Mouse (Mus musculus): ENCODE data around the gene Pom121.

The Pom121 gene

GRCm38 (mm10) chr5:135394004-135394823 is at the start of gene Pom121:
Gene Pom121, minus strand, starts transcription at chr5:135394546.
- DNase-seq (ENCODE audit: low spot score in 2 of 2), result peak; percentile 65 to 76

GRCm38 (mm10) chr5:135442430-135442829 is 48.1 kb upstream of the Pom121 start:
- no peak for DNase-seq (ENCODE audit: low spot score in 2 of 2)

DNA sequence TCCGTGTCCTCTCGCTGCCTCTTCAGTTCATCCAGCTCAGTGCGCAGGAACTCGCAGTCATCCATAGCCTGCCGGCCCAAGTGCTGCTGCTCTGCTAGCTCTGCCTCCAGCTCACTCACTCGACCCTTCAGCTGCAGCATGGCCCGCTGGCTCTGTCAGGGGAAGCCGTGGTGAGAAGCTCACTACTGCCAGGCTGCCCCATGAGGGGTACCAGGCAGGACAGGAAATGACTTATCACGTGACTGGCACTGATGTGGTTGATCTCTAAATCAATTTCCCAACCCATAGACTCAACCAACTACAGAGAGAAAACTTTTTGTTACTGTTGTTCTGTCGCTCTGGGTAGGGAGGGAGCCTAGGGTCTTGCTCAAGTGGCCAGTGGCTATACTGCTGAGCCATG is 40.7 kb upstream of the Pom121 start:
- DNase-seq (ENCODE audit: low spot score in 2 of 2), result no peak

DNA sequence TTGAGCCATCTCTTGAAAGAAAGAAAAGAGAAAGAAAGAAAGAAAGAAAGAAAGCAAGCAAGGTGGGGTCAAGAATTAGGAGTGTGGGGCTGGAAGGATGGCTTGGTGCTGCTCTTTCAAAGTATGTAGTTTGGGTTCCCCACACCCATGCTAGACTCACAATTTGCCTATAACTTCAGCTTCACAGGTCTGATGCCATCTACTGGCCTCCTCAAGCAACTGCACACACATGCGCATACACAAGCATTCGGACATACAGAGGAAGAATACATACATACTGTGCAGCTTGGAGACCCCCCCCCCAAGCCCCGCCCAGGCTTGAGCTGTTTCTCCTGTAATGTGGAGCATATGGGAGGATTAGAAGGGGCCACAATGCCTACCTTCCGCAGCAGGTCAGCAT is 39.5 kb upstream of the Pom121 start:
- DNase-seq (ENCODE audit: low spot score in 2 of 2), result no peak

GRCm38 (mm10) chr5:135431111-135431510 is 36.8 kb upstream of the Pom121 start:
- DNase-seq (ENCODE audit: low spot score in 2 of 2), result no peak

DNA sequence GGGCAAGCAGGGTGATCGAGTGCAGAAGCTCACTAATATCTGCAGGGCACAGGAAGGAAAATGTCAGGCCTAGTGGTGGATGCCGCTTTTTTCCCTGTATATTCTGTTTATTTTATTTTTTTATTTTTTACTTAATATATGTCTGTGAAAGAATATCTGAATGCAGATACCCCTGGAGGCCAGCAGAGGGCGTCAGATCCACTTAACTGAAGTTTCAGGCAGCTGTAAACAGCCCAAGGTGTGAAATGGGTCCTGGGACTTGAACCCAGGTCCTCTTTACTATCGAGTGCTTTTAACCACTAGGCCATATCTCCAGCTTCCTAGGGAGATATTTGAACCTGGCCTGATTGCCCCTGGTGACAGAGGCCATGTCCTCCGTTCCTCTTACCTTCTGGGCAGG is 34.4 kb upstream of the Pom121 start:
- DNase-seq (ENCODE audit: low spot score in 2 of 2), result no peak

GRCm38 (mm10) chr5:135410266-135410665 is 15.9 kb upstream of the Pom121 start:
- no peak for DNase-seq (ENCODE audit: low spot score in 2 of 2)

DNA sequence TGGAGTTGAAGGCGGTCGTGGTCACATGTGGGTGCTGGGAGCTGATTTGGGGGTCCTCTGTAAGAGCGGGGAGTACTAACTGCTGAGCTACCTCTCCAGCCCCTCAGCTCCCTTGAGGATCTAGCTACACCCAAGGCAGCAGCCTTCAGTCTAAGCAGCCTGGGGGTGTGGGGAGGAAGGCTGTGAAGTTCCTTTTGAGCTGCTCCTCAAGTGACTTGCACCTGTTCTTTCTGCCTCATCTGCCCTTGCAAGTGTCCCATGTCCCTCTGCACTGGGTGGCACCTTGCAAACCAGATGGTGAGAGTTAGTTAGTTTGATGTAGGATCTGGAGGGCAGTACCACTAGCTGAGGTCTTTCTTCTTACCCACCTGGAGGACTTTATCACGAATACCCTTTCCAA is 13.8 kb upstream of the Pom121 start:
- no peak for DNase-seq (ENCODE audit: low spot score in 2 of 2)

DNA sequence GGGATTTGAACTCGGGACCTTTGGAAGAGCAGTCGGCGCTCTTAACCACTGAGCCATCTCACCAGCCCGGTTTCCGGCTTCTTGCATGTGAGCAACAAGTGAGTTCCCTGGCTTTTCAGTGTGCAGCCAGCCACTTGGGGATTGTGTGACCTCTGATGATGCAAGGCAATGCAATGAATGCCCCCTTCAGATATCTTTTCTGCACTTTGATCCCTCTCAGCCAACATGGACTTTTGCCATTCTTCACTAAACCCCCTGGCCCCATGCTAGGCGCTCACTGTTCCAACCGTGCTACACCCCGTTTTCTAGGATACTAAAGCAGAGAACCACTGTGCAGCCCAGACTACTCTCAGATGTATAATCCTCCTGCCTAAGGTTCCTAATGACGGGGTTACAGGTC is 11.1 kb upstream of the Pom121 start:
- DNase-seq (ENCODE audit: low spot score in 2 of 2), result no peak

DNA sequence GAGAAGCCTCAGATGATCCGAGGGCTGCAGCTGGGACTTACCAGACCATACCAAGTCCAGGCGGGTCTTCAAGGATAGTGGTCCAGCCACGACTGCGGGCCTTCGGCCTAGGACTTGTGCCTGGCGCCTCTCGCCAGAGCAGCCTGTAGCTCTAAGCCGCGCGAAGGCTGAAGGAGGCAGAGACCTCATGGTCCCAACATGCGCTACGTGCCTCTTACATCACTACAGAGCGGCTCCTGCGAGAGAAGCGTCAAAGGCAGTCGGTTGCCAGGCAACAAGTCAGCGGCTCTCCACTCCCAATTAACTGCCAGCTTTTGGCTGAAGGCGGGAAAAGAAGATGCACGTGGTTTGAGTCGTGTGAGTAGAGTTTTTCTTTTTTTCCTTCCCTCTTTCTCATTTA is 10.3 kb upstream of the Pom121 start:
- peak; percentile 68 to 72 for DNase-seq (ENCODE audit: low spot score in 2 of 2)

GRCm38 (mm10) chr5:135400244-135400643 is 5.9 kb upstream of the Pom121 start:
- peak in 1 of 2 experiments; percentile 71 for DNase-seq (ENCODE audit: low spot score in 2 of 2)

DNA sequence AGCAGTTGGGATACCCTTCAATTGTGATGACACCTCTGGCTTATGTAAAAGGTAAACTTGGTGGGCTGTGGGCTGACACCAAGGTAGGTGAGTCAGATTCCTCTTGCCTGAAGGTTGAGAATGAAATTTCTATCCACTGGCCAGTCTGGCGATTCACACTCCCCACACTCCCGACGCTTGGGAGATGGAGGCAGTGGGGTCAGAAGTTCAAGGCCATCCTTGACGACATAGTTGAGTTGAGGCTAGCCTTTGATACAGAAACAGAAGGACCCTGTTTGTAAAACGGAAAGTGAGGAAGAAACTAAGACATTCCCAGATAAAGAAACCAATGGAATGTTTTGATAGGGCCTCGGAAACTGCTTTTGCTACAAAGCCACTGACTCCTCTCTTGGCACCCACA is 5.0 kb upstream of the Pom121 start:
- DNase-seq (ENCODE audit: low spot score in 2 of 2), result no peak

GRCm38 (mm10) chr5:135395826-135396225 is 1.5 kb upstream of the Pom121 start:
- DNase-seq (ENCODE audit: low spot score in 2 of 2), result no peak

DNA sequence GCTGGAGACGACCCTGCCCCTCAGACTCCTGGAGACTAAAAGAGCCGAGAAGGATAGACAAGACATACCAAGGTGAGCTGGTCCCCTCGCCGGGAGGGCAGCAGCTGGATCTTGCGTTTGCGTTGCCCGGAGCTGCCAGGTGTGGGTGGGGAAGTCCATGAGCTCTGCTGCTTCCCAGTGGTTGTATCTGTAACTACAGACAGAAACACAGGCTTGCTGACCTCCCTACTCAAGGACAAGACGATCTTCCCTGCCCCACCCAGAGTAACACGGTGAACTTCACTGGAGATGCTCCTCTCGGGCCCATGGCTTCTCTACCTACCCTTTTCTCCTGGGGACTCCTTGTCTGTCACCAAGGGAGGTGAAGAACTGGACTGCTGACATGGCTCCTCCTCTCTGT is 10.6 kb downstream of the Pom121 start:
- DNase-seq (ENCODE audit: low spot score in 2 of 2), result no peak

- DNase-seq (ENCODE audit: low spot score in 2 of 2), result no peak
Measured at GRCm38 (mm10) chr5:135382746-135383145, 11.6 kb downstream of the Pom121 start.

DNA sequence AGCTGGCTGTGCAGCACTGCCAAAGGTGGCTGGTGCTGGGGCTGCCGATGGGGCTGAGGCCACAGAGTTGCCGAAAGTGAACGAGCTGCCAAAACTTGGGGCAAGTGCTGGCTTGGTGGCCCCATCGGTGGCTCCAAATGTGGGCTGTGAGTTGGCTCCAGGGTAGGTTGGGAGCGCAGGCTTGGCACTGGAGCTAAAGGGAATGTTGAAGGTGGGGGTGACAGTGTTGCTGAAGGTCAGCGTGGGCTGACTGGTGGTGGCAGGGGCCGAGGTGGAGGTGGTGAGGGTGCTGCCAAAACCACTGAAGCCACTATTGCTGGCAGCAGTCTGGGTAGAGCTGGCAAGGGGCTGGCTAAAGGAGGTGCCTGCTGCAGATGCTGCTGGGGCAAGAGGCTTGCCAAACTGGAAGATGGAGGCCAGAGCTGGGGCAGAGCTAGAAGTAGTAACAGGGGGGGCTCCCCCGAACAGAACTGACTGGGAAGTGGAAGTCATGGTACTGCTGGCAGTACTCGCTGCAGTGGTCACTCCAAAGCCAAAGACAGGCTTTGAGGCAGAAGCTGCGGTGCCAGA is 12.9 kb downstream of the Pom121 start:
- no peak for DNase-seq (ENCODE audit: low spot score in 2 of 2)

GRCm38 (mm10) chr5:135380681-135381080 is 13.7 kb downstream of the Pom121 start:
- no peak for DNase-seq (ENCODE audit: low spot score in 2 of 2)

- no peak for DNase-seq (ENCODE audit: low spot score in 2 of 2)
Measured at GRCm38 (mm10) chr5:135376341-135376740, 18.0 kb downstream of the Pom121 start.

DNA sequence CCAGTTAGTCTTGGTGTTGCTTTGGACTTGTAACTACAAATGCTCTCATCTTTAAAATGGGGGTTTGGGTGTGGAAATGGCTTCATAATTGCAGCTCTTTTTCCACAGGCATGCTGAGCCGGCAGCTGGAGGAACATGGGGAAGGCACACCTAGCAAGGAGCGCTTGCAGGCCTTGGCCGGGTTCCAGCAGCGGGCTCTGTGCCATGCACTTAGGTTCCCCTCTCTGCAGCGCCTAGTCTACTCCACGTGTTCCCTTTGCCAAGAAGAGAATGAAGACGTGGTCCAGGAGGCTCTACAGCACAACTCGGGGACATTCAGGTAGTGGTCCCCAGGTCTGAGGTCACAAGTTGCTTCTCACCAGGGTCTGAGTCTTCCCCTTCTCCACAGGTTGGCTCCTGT is 19.2 kb downstream of the Pom121 start:
- peak in 1 of 2 experiments; percentile 30 for DNase-seq (ENCODE audit: low spot score in 2 of 2)

DNA sequence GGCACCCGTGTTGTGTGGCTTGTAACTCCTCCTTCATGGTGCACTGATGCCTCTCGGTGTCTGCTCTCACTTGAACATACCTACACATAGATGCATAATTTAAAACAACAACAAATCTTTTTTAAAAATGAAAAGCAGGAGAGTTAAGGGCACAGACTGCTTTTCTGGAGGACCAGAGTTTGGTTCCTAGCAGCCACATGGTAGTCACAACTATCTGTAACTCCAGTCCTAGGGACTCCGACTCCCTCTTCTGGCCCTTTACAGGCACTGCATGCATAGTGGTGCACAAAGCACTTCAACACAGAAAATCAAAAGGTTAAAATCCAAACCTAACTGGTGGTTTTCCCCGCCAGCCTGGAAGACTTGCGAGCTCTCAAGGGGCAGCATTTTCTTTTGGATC is 20.7 kb downstream of the Pom121 start:
- DNase-seq (ENCODE audit: low spot score in 2 of 2), result no peak

GRCm38 (mm10) chr5:135371195-135371594 is 23.2 kb downstream of the Pom121 start:
- no peak for DNase-seq (ENCODE audit: low spot score in 2 of 2)

- DNase-seq (ENCODE audit: low spot score in 2 of 2), result peak; percentile 86 to 94
Measured at GRCm38 (mm10) chr5:135369787-135370654, 24.3 kb downstream of the Pom121 start, which contains the start of gene Nsun5. Gene Nsun5, plus strand, starts transcription at chr5:135369953.
